Mouse (Mus musculus) T-cell, adult 66 days (primary cell): ENCODE data around the gene Btbd35f17. TPM values are rescaled to one million over a fixed set of nuclear protein-coding genes. Genes with fewer than 3 reads are reported as not detected.

Experiments
- total RNA-seq, 2 experiments: library from RNA; stranded (reverse); gene quantifications; 3 replicates in 1 of 2; 4 replicates in 1 of 2; pipeline ENCODE4 v1.2.4; 2023

Btbd35f17 gene
- total RNA-seq: not detected

GRCm38 (mm10) chrX:4370336-4370735 is at the start of gene Btbd35f17:
Gene Btbd35f17 (plus strand): TSS chrX:4370636.

Other genes starting within 250 kb of the Btbd35f17 start
- not detected for gene Btbd35f28, start 174.1 kb upstream of the Btbd35f17 start, total RNA-seq
- not detected for gene Btbd35f20, start 79.4 kb upstream of the Btbd35f17 start, total RNA-seq